Mouse (Mus musculus) activated CD4-positive, CD25-positive, alpha-beta regulatory T cell (primary cell): ENCODE data around the gene Zfp316. TPM values are rescaled to one million over a fixed set of nuclear protein-coding genes. Genes with fewer than 3 reads are reported as not detected.

Source experiments
- polyA plus RNA-seq, 2 experiments: library from polyadenylated mRNA; unstranded; fragments of 100-300 nt; shearing (Covaris generic); gene quantifications; one replicate each; pipeline ENCODE4 v1.2.1; 2017

Zfp316 gene
- polyA plus RNA-seq, result 1 to 10 TPM in 1 of 2 experiments, under 1 TPM in 1; 0.61 to 1.6 TPM

DNA sequence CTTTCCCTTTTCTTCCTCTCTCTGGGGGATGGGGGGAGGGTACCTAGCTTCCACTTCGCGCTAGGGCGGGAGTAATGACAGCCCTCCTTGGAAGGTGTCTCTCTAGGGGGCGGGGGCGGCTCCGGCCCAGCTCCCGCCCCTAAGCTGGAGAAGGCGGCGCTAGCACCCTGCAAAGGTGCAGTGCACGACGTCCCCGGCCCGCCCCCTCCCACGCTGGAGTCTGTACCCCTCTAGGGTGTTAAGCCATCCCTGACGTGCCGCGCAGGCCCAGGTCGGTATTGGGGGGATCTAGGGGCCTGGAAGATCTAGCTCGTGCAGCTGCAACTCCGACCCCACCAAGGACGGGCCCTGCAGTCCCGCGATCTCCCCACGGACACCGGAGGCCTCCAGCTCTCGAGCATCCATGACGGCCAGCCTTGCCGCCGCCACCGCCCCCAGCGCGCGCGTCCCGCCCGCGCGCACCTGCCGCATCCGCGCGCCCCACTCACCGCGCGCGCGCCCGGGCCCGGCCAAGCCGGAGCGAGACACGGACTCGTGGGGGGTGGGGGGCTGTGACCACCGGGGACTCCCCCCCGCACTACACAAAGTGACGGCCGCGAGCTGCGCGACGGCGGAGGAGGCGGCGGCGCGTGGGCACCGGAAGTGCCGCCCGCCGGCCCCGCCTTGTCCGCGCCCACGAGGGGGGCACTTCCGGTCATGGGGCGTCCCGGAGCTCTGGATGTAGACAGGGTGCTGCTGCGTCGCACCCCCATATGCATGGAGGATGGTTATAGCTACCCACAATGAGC is at the start of gene Zfp316:
Gene Zfp316 (minus strand): TSS at position 660 of the 788 bp plus-strand sequence.

DNA sequence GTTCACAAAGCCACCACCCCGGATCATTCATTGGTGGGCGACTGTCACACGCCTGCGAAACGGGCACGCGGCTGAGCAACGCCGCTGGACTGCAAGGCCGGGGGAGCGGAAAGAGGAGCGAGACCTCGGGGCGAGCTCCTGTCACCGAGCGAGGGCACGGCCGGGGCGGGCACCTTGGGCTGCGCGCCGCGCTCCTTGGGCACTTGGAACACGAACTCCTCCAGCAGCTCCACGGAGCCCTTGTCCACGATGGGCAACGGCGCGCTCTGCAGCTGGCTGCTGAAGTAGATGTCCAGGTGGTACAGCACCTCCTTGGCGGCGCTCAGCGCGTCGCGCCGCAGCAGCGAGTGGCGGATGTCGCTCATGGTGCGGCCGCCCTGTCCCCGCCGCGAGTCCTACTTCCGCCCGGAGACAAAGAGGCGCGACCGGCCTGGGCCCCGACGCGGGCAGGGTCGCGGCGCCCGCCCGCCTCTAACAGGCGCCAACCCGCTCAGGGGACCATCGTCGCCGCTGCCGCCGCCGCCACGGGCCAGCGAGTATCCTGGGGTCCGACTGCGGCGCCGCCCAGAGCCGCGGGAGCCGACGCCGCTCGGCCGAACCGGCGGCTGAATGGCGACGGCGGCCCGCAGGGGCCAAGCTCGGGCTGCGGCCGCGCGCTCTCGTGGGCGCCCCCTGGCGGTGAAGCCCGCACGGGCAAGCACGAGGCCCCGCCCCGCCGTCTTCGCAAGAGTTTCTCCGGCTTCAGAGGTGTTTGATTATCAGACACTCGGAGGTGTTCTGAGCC is 45.1 kb upstream of the Zfp316 start, which contains the start of gene E130309D02Rik:
Gene E130309D02Rik (minus strand): TSS at position 631 of the 784 bp plus-strand sequence.

DNA sequence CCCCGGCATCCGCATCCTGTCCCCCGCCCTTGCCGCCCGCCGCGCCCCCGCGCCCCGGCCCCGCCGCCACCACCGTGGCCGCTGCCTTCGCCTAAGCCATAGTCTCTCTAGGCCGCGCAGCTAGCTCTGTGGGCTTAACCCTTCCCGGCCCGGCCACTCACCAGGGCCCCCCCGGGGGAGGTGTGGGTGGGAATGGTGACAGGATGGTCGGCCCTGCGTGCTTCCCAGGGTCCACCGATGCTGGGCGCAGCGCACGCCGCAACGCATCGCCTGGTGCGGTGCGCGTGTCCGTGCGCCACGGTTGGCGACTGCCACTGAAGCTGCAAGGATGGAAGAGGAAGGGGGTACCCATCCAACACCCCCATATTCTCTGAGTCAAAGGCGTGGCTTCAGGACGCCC is 23.6 kb upstream of the Zfp316 start, which contains the start of gene Zfp853:
Gene Zfp853 (minus strand): TSS at position 220 of the 400 bp plus-strand sequence.

DNA sequence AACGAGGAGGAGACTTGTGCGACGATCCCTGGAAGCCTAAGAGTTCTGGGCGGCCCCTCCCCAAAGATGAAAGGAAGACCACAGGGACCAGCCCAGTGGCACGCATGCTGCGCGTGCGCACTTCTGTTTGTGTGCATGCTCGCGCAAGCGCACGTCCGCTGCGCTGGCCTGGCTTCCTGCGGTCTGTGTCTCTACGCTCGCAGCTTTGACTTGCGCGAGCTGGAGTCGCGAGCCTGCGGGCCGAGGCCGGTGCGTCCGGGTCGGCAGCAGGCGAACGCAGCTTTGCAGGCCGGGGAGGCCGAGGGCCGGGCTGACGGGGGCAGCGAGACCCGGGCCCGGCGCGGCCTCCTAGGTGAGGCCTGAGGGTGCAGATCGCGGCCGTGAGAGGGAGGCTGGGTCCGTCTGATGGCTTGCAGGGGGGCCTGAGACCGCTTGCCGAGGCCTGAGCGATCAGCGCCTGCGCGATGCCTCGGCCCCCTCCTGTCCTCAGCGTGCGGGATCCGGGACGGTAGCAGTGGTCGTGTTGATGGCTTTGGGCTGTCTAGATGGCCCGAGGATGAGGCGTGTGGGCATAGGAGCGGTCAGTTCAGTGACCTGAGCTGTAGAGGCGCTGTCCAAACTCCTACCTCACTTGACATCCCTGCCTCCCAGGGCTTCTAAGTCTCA is 34.7 kb downstream of the Zfp316 start, which contains the start of gene Zfp12:
Gene Zfp12 (plus strand): TSS at position 136 of the 666 bp plus-strand sequence.

DNA sequence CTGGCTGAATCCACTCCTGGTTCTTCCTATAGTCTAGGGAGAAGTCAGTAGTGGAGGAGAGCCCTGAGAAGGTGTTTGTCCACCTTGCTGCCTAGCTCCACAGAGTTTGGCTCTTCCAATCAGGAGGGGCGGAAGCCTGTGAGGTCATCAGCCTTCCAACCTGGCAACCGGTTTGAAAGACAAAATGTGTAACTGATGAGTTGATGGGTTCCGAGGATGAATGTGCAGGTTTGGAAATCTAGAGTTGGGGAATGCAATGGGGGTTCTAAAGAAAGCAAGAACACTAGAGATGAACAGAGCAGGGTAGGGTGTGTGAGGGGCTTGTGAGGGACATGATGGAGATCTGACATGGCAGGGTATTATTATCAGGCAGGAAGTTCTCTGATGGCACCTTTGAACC is 43.0 kb downstream of the Zfp316 start, which contains the start of gene Spdye4a:
Gene Spdye4a (minus strand): TSS at position 101 of the 400 bp plus-strand sequence.

Other genes with a start within 250 kb of the Zfp316 start
- gene Rnf216, start 157.0 kb downstream of the Zfp316 start, polyA plus RNA-seq, result 10 to 100 TPM; 28.0 to 44.2 TPM
- under 1 TPM; 0.04 to 0.17 TPM for gene Olfr718-ps1, start 122.4 kb downstream of the Zfp316 start, polyA plus RNA-seq
- 10 to 100 TPM; 10.6 to 21.5 TPM for gene Rbak, start 89.2 kb downstream of the Zfp316 start, polyA plus RNA-seq
- gene Spdye4b, start 89.0 kb downstream of the Zfp316 start, polyA plus RNA-seq, result not detected
- gene Spdye4a, start 43.1 kb downstream of the Zfp316 start, polyA plus RNA-seq, result not detected
- gene Zfp12, start 34.9 kb downstream of the Zfp316 start, polyA plus RNA-seq, result 10 to 100 TPM; 13.6 to 18.5 TPM
- gene Zfp853, start 23.6 kb upstream of the Zfp316 start, polyA plus RNA-seq, result not detected
- 10 to 100 TPM; 31.9 to 44.8 TPM for gene E130309D02Rik, start 45.3 kb upstream of the Zfp316 start, polyA plus RNA-seq
- gene Zdhhc4, start 59.2 kb upstream of the Zfp316 start, polyA plus RNA-seq, result 100 to 1,000 TPM in 1 of 2 experiments, 10 to 100 TPM in 1; 90.3 to 105 TPM
- not detected for gene Grid2ip, start 87.3 kb upstream of the Zfp316 start, polyA plus RNA-seq
- gene Kdelr2, start 133.8 kb upstream of the Zfp316 start, polyA plus RNA-seq, result 10 to 100 TPM; 33.5 to 35.0 TPM
- 10 to 100 TPM in 1 of 2 experiments, 1 to 10 TPM in 1; 8.0 to 11.7 TPM for gene Daglb, start 194.6 kb upstream of the Zfp316 start, polyA plus RNA-seq